Mouse (Mus musculus) stomach, postnatal 0 days (tissue): Measurements from ENCODE around the gene B4gat1. TPM values are rescaled to one million over a fixed set of nuclear protein-coding genes. Genes with fewer than 3 reads are reported as not detected.

Experiments
- ATAC-seq: fragments of 200-750 bp; cut with Nextera tagmentation; 2 replicates; pipeline ENCODE4 v1.8.0; 2017; ENCODE audit not compliant: low FRiP score, low TSS enrichment
- DNase-seq: peaks from one replicate; pipeline ENCODE4 v3.0.0-alpha.2; 2016; ENCODE audit warnings: low spot score
- H3K27ac ChIP-seq: fragments of 300-500 bp; sonication (generic); replicated peaks from 2 replicates; pipeline ENCODE4 v1.5.1; 2014; ENCODE audit warnings: mild to moderate bottlenecking, control low read depth
- H3K27me3 ChIP-seq: fragments of 300-500 bp; sonication (generic); 2 replicates; pipeline ENCODE4 v1.6.1; 2014; ENCODE audit warnings: low read length; ENCODE audit not compliant: control insufficient read depth, insufficient read depth
- H3K36me3 ChIP-seq: fragments of 300-500 bp; sonication (generic); 2 replicates; pipeline ENCODE4 v1.6.1; 2014; ENCODE audit warnings: low read length, mixed read lengths; ENCODE audit not compliant: control insufficient read depth, insufficient read depth
- H3K4me1 ChIP-seq: fragments of 300-500 bp; sonication (generic); replicated peaks from 2 replicates; pipeline ENCODE4 v1.6.1; 2014; ENCODE audit warnings: antibody characterized with exemption; ENCODE audit not compliant: control insufficient read depth, insufficient read depth
- H3K4me2 ChIP-seq: fragments of 300-500 bp; sonication (generic); replicated peaks from 2 replicates; pipeline ENCODE4 v1.6.1; 2014; ENCODE audit warnings: low read depth, mild to moderate bottlenecking, control low read depth, moderate library complexity
- H3K4me3 ChIP-seq: fragments of 300-500 bp; sonication (generic); 2 replicates; pipeline ENCODE4 v1.5.1; 2014; ENCODE audit warnings: low read depth, low read length, control low read depth
- H3K9ac ChIP-seq: fragments of 300-500 bp; sonication (generic); 2 replicates; pipeline ENCODE4 v1.6.1; 2014; ENCODE audit warnings: mild to moderate bottlenecking, low read length, control low read depth, mixed read lengths
- H3K9me3 ChIP-seq: fragments of 300-500 bp; sonication (generic); 2 replicates; pipeline ENCODE4 v1.6.1; 2016; ENCODE audit warnings: low read length; ENCODE audit not compliant: control insufficient read depth
- CTCF ChIP-seq: IDR thresholded peaks from 2 replicates; pipeline ENCODE4 v1.5.1; 2016; ENCODE audit warnings: antibody characterized with exemption, low read depth, mild to moderate bottlenecking, moderate library complexity
- EP300 ChIP-seq: optimal IDR thresholded peaks from 2 replicates; pipeline ENCODE3; 2016; ENCODE audit warnings: antibody characterized with exemption
- WGBS: fragments of 180-500 bp; shearing (Covaris S2); extraction: QIAGEN DNeasy Blood & Tissue Kit; methylation state at CpG from one replicate; pipeline ENCODE4 v1.1.7; 2014; 5-methylcytosine and 5-hydroxymethylcytosine counted together
- polyA plus RNA-seq: library from polyadenylated mRNA; unstranded; fragments of >200 nt; fragmentation: Nextera tagmentation; extraction: Ambion mirVana; gene quantifications from 2 replicates; pipeline ENCODE4 v1.2.1, GENCODE M21; 2015

B4gat1 gene
- polyA plus RNA-seq, 1 experiment from 2014 or later: 22.3 TPM

DNA sequence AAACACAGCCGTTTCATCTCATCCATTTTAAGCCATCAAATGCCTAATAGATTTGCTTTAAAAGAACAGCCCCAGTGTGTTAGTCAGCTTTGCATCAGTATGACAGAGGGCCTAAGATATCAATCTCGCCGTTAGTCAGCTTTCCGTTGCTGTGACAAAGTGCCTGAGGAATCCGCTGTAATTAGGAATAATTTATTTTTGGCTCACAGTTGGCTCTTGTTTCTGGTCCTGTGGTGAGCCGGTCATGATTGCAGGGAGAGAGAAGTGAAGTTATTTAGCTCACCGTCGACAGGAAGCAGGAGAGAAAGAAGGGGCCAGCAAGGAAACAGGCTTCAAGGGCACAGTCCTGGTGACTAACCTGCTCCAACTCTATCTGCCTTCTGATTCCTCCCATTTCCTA is 25.5 kb upstream of the B4gat1 start:
- 53% methylated on average over 8 of the region's 8 CpGs for WGBS
- Histone ChIP-seq H3K4me2 (no peak overlapping the region), H3K9me3 (no peaks in the 10 kb centered on the region), H3K9ac (no peak overlapping the region), H3K4me1 (0 out of 2 replicates have a peak, but pooled peaks cover 3% of the 10 kb centered on the region), H3K4me3 (no peak overlapping the region), H3K27ac (no peak overlapping the region), H3K27me3 (no peaks in the 10 kb centered on the region), H3K36me3 (no peaks in the 10 kb centered on the region)
- no peak for DNase-seq
- TF ChIP-seq EP300 (no peak), CTCF (no peak)
- no peak; the same call in 1 of the 2 replicates for ATAC-seq

GRCm38 (mm10) chr19:5014961-5015398 is 23.6 kb upstream of the B4gat1 start:
- DNase-seq: peak; percentile 35

DNA sequence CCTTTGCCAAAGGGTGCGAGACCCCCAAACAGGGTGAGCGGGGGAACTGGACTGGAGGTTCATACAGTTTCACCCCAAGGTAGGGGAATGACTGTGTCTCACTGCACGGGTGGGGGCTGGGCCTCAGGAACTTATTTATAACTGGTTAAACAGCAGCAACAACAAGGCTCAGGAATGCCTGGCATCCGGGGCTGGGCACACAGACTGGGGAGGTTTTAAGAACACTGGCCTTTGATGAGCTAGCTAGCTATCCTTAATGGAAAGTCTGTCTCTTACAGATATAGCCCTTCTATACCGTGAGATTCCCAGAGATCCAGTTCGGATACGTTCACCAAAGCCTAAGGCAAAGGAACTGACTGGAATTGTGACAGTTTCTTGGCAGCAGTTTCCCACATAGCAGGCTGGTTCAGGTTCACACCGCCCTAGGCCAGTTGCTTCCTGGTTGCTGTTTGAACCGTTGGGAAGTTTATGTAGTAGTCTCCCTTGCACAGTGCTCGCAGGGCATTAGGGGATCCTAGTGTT is 22.3 kb upstream of the B4gat1 start:
- Histone ChIP-seq H3K36me3 (no peaks in the 10 kb centered on the region), H3K27ac (peak overlapping the region; percentile 58), H3K27me3 (no peaks in the 10 kb centered on the region), H3K4me3 (no peak overlapping the region), H3K9ac (no peak overlapping the region), H3K4me2 (peak overlapping the region; percentile 27), H3K4me1 (0 out of 2 replicates have a peak, but pooled peaks cover 3% of the 10 kb centered on the region), H3K9me3 (no peaks in the 10 kb centered on the region)
- DNase-seq (peak; percentile 70), ATAC-seq (peak; percentile 81)
- 20% methylated on average over 10 of the region's 10 CpGs for WGBS
- TF ChIP-seq CTCF: no peak
- no peak for TF ChIP-seq EP300

More at GRCm38 (mm10) chr19:5014961-5015398, 23.6 kb upstream of the B4gat1 start:
- Histone ChIP-seq H3K9me3 (no peaks in the 10 kb centered on the region), H3K27me3 (no peaks in the 10 kb centered on the region), H3K4me3 (no peak overlapping the region), H3K27ac (no peak overlapping the region), H3K9ac (no peak overlapping the region), H3K36me3 (no peaks in the 10 kb centered on the region), H3K4me1 (0 out of 2 replicates have a peak, but pooled peaks cover 3% of the 10 kb centered on the region), H3K4me2 (no peak overlapping the region)
- TF ChIP-seq EP300: no peak
- TF ChIP-seq CTCF: peak; percentile 71
- WGBS: 17% methylated on average over 8 of the region's 8 CpGs
- ATAC-seq: no peak

- H3K9ac ChIP-seq: no peak overlapping the region
- H3K4me1 ChIP-seq: 0 out of 2 replicates have a peak, but pooled peaks cover 3% of the 10 kb centered on the region
- H3K27me3 ChIP-seq: no peaks in the 10 kb centered on the region
- no peaks in the 10 kb centered on the region for H3K36me3 ChIP-seq
- ATAC-seq (peak; percentile 52; the same call in 1 of the 2 replicates), DNase-seq (peak; percentile 81)
- no peak overlapping the region for H3K4me3 ChIP-seq
- 24% methylated on average over 12 of the region's 12 CpGs for WGBS
- H3K4me2 ChIP-seq: peak overlapping the region; percentile 27
- no peaks in the 10 kb centered on the region for H3K9me3 ChIP-seq
- TF ChIP-seq CTCF (peak; percentile 84), EP300 (no peak)
- peak overlapping the region; percentile 58 for H3K27ac ChIP-seq
Measured at GRCm38 (mm10) chr19:5016782-5017181, 21.8 kb upstream of the B4gat1 start.

DNA sequence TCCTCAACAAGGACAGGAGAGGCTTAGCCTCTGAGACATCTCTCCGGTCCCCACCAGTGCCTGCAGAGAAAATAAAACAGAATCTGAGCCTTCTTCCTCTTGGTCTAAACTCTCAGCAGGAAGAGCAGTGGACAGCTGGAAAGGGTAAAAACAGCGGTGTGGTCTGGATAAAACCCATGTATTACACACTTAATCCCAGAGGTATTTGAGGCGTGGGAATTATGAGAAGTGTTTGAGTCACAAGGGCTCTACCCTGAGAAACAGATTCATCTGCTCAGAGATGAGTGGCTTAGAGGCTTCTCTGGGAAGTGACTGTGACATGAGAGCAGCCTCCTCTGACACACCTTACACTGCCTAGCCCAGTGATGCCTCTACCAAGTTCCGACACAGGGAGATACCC is 21.0 kb upstream of the B4gat1 start:
- Histone ChIP-seq H3K9me3 (no peaks in the 10 kb centered on the region), H3K36me3 (no peaks in the 10 kb centered on the region), H3K27me3 (no peaks in the 10 kb centered on the region), H3K4me1 (0 out of 2 replicates have a peak, but pooled peaks cover 3% of the 10 kb centered on the region), H3K4me2 (no peak overlapping the region), H3K4me3 (no peak overlapping the region), H3K27ac (peak overlapping the region; percentile 40; the same call in 1 of the 2 replicates), H3K9ac (no peak overlapping the region)
- TF ChIP-seq CTCF (no peak), EP300 (no peak)
- WGBS: 47% methylated on average over 4 of the region's 4 CpGs
- ATAC-seq (no peak), DNase-seq (no peak)

DNA sequence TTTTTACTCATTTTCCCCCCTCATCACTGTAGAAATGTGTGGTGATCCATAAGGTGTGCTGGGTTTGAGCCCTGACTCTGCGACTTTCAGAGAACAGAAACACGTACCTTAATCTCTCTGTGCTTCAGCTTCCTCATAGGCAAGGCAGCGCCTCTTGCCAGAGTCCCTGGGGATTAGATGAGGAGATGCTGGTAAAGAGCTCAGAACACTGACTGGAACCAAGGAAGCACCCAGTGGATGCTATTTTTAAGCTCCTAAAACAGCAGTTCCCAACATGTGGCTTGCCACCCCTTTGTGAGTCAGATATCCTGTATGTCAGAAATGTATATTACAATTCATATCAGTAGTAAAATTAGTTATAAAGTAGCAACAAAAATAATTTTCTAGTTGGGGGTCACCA is 20.4 kb upstream of the B4gat1 start:
- Histone ChIP-seq H3K27ac (peak overlapping the region; percentile 40; the same call in 1 of the 2 replicates), H3K4me1 (0 out of 2 replicates have a peak, but pooled peaks cover 3% of the 10 kb centered on the region), H3K9me3 (no peaks in the 10 kb centered on the region), H3K4me3 (no peak overlapping the region), H3K9ac (no peak overlapping the region), H3K36me3 (no peaks in the 10 kb centered on the region), H3K4me2 (no peak overlapping the region), H3K27me3 (no peaks in the 10 kb centered on the region)
- 63% methylated on average over 3 of the region's 3 CpGs for WGBS
- no peak for ATAC-seq
- TF ChIP-seq EP300 (no peak), CTCF (no peak)
- no peak for DNase-seq
